Mouse (Mus musculus) kidney, postnatal 25 days (tissue): ENCODE measurements at regions not wholly inside any gene's neighbourhood (a gene's known extent, or its start where the extent isn't known, plus 50 kb on each side); places are given as distances from the start of the nearest gene placed in this dataset.

Source experiments
- DNase-seq, 2 experiments: peaks; one replicate each; pipeline ENCODE4 v3.0.0; 2021; ENCODE audit warnings: mixed read lengths in 2 of 2

- no peak for DNase-seq
Measured at GRCm38 (mm10) chr9:86961663-86962062, 53.7 kb upstream of the Ripply2 start.

- no peak for DNase-seq
Measured at GRCm38 (mm10) chr9:86957076-86957475, 58.3 kb upstream of the Ripply2 start.

DNA sequence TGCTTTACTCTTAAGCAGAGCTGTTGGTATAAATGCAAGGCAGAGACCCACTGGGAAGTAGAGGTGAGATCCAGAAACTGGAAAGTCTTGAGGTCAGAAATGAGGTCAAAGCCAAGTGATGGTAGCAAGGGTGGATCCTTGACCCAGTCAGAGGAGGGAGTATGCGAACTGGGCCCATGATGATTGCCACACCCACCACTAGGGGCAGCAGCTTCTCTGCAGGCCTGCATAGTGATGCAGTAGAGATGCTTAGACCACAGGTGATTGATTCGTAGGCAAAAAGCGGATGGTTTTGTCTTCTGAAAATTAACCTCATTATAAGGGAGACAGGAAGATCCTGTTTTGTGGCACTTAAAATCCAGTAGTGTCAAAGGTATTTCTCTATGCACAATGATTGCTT, 59.6 kb upstream of the Ripply2 start:
- DNase-seq: no peak

DNA sequence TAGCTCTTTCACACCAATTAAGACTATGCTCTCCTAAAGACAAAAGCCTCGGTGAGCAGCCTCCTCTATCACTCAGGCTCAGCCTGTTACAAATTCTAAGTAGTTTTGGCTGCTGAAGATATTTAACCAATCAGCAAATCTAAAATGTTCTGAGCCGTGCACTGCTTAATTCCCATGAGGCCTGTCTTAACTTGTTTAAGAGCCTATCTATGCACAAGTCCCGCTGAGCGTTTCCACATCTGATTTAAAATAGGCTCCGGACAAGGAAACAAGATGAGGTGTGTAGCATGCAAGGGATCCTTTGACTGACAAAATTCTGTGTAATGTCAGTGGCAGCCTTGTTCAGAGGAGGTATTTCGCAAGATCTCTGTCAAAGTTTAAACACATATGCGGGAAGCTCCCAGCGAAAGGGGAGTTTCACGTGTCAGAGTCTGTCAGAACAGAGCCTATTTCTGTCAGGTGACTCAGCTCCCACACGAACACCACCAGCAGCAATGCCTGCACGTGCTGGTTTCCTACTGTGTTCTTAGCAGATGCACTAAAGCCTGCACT, 63.3 kb upstream of the Ripply2 start:
- peak; percentile 14 to 49 for DNase-seq

DNA sequence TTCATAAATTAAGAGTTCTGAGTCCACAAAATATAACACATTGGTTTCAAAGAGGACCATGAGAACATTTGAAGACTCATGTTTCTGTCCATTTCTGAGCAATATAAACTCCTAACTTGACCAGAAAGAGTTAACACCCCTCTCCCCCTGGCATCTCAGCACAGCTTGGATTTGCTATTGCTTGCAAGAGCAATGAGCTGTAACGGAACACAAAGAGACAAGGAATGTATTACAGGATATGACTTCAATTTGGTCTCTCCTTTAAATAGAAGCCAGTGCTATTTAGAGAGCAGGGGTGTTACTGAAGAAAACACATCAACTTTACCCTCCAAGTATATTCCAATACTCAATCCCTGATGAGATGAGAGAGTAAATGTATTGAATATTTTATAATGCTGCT, 65.5 kb upstream of the Ripply2 start:
- no peak for DNase-seq

DNA sequence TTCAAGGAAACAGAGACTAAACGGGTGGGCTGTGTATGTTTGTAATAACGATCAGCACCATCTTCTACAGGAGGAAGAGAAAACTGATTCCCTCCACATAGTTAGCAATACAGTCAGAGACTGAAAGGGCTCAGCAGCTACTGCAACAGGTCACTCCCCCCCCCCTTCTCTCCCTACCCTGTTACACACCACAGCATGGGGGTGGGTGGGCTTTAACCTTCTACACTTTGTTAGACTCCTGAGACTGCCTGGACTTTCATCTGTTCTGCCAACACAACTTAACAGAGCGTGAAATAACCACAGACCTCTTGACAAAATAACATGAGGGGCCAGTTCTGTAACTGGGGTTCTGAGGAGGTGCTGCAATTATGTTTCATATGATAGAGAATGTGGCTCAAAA, 50.7 kb upstream of the Snap91 start:
- DNase-seq: peak; percentile 36 to 46
